Mouse (Mus musculus) hematopoietic multipotent progenitor cell, adult 10-12 weeks (in vitro differentiated cells): Measurements from ENCODE around the gene Olfr298. TPM values are rescaled to one million over a fixed set of nuclear protein-coding genes. Genes with fewer than 3 reads are reported as not detected.

Experiments used
- polyA plus RNA-seq: library from polyadenylated mRNA; stranded (reverse); fragments of >175 nt; gene quantifications from 2 replicates; pipeline ENCODE4 v1.2.3, GENCODE M21; 2012; ENCODE audit warnings: low replicate concordance

Olfr298 gene
- not detected in 2 replicates for polyA plus RNA-seq

GRCm38 (mm10) chr7:86492384-86492783 lies at the start of gene Olfr298:
Gene Olfr298, minus strand, starts transcription at chr7:86492484.

DNA sequence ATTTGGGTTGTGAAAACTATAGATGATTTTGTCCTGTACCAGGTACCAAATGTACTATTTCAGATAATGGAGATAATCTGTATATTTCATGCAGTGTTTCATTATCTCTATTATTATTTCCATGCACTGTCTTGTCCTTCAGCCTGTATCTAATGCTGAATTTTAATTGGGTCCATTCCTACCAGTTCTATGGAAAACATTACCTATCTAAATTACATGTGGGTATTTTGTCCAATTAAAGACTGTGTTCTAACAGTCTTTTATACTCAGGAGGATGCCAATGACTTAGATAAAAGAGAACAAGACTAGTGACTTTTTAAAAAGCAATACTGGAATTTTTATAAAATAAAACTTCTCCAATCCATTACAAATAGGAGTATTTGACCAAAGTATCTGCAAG lies 27.4 kb upstream of the Olfr298 start, which contains the start of gene Olfr297:
Gene Olfr297, plus strand, starts transcription at position 301 of the 400 bp plus-strand sequence.

DNA sequence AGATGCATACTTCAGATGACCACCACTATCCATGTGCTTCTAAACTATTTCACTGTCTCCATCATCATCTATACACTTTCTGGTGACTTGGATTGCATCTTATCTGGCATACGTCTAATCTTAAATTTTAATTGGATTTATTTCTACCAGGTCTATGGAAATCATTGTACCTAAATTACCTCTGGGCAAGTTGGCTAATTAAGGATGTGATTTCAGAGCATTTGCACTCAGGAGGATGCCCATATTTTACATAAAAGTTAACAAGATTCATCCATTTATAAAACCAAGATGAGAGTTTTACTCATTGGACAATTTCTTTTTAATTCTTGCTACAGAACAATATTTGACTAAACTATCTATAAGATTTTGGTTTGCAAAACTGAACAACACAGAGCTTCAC lies 32.7 kb downstream of the Olfr298 start, which contains the start of gene Olfr299:
Gene Olfr299, plus strand, starts transcription at position 301 of the 400 bp plus-strand sequence.

Other genes starting within 250 kb of the Olfr298 start
- gene Vmn2r76, start 246.2 kb downstream of the Olfr298 start, polyA plus RNA-seq, result not detected in 2 replicates
- not detected in 2 replicates for gene Olfr310, start 215.3 kb downstream of the Olfr298 start, polyA plus RNA-seq
- not detected in 2 replicates for gene Olfr309, start 178.8 kb downstream of the Olfr298 start, polyA plus RNA-seq
- gene Olfr308, start 166.9 kb downstream of the Olfr298 start, polyA plus RNA-seq, result not detected in 2 replicates
- not detected in 2 replicates for gene Olfr307, start 154.9 kb downstream of the Olfr298 start, polyA plus RNA-seq
- not detected in 2 replicates for gene Olfr305, start 125.6 kb downstream of the Olfr298 start, polyA plus RNA-seq
- not detected in 2 replicates for gene Olfr304, start 105.8 kb downstream of the Olfr298 start, polyA plus RNA-seq
- not detected in 2 replicates for gene Olfr303, start 94.7 kb downstream of the Olfr298 start, polyA plus RNA-seq
- gene Olfr301, start 88.6 kb downstream of the Olfr298 start, polyA plus RNA-seq, result not detected in 2 replicates
- gene Olfr299, start 32.6 kb downstream of the Olfr298 start, polyA plus RNA-seq, result not detected in 2 replicates
- gene Olfr297, start 27.5 kb upstream of the Olfr298 start, polyA plus RNA-seq, result not detected in 2 replicates
- gene Olfr295, start 91.4 kb upstream of the Olfr298 start, polyA plus RNA-seq, result not detected in 2 replicates
- gene Olfr294, start 124.2 kb upstream of the Olfr298 start, polyA plus RNA-seq, result not detected in 2 replicates
- not detected in 2 replicates for gene Olfr293, start 156.6 kb upstream of the Olfr298 start, polyA plus RNA-seq
- not detected in 2 replicates for gene Olfr292, start 195.8 kb upstream of the Olfr298 start, polyA plus RNA-seq